Mouse (Mus musculus) neural tube, embryonic 12.5 days (tissue): Measurements from ENCODE around the gene Usp40. TPM values are rescaled to one million over a fixed set of nuclear protein-coding genes. Genes with fewer than 3 reads are reported as not detected.

Source experiments
- ATAC-seq: fragments of 200-750 bp; cut with Nextera tagmentation; 2 replicates; pipeline ENCODE4 v1.8.0; 2017; ENCODE audit warnings: low read depth, mild to moderate bottlenecking, moderate TSS enrichment, moderate library complexity; ENCODE audit not compliant: low FRiP score
- H3K27ac ChIP-seq: fragments of 300-500 bp; sonication (generic); 2 replicates; pipeline ENCODE4 v1.5.1; 2016
- H3K27me3 ChIP-seq: fragments of 300-500 bp; sonication (generic); replicated peaks from 2 replicates; pipeline ENCODE4 v1.6.1; 2016; ENCODE audit warnings: mild to moderate bottlenecking
- H3K36me3 ChIP-seq: fragments of 300-500 bp; sonication (generic); 2 replicates; pipeline ENCODE4 v1.6.1; 2016; ENCODE audit warnings: mild to moderate bottlenecking
- H3K4me1 ChIP-seq: fragments of 300-500 bp; sonication (generic); 2 replicates; pipeline ENCODE4 v1.6.1; 2016
- H3K4me2 ChIP-seq: fragments of 300-500 bp; sonication (generic); replicated peaks from 2 replicates; pipeline ENCODE4 v1.6.1; 2016; ENCODE audit warnings: mild to moderate bottlenecking
- H3K4me3 ChIP-seq: fragments of 300-500 bp; sonication (generic); 2 replicates; pipeline ENCODE4 v1.5.1; 2016
- H3K9ac ChIP-seq: fragments of 300-500 bp; sonication (generic); 2 replicates; pipeline ENCODE4 v1.6.1; 2016; ENCODE audit warnings: mild to moderate bottlenecking
- H3K9me3 ChIP-seq: fragments of 300-500 bp; sonication (generic); 2 replicates; pipeline ENCODE4 v1.6.1; 2016; ENCODE audit warnings: mild to moderate bottlenecking
- WGBS: fragments of 180-500 bp; shearing (Covaris S2); methylation state at CpG from one replicate; pipeline ENCODE4 v1.1.7; 2016; 5-methylcytosine and 5-hydroxymethylcytosine counted together
- polyA plus RNA-seq: library from polyadenylated mRNA; unstranded; fragments of >200 nt; fragmentation: Nextera tagmentation; extraction: Ambion mirVana; gene quantifications from 2 replicates; pipeline ENCODE4 v1.2.1, GENCODE M21; 2016

The Usp40 gene
- polyA plus RNA-seq, 1 experiment from 2014 or later: 29.3 TPM

DNA sequence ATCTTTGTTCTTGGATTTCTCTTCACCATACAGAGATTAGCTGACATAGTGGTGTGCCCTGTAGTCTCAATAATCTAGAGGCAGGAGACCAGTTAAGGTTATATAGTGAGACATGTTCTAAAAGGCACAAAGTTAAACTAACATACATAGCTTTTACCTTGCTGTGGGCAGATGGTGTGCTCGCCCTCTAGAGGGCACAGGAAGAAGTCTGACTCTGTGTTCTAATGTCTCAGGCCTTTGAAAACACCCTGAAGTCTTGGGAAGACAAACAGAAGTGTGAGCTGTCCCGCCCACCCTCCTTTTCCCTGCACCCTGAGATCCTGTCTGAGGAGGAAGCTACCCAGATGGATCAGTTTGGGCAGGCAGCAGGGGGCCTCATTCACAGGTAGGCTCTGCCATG, 71.8 kb downstream of the Usp40 start:
- H3K27me3 ChIP-seq: no peaks in the 10 kb centered on the region
- no peaks in the 10 kb centered on the region for H3K9me3 ChIP-seq
- no peak overlapping the region for H3K4me3 ChIP-seq
- ATAC-seq: no peak
- H3K4me1 ChIP-seq: no peaks in the 10 kb centered on the region
- no peak overlapping the region for H3K27ac ChIP-seq
- 51% methylated on average over 2 of the region's 2 CpGs for WGBS
- H3K9ac ChIP-seq: no peak overlapping the region
- H3K4me2 ChIP-seq: no peak overlapping the region
- peaks cover 78% of the 10 kb centered on the region for H3K36me3 ChIP-seq

DNA sequence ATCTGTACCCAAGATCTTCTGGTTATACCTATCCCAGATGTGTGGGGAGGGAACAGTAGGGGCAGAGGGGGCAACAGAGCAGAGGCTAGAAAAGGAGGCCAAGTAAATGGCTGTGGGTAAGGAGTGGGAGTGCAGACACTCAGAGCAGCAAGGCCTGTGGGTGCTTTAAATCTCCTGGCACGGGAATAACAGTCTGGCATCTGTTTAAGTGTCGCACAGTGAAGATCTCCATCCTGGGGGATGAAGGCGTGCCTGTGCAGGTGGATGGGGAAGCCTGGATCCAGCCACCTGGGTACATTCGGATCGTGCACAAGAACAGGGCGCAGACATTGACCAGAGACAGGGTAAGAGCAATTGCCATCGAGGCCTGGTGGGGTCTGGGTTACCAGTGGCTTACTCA, 72.3 kb downstream of the Usp40 start:
- Histone ChIP-seq H3K36me3 (peaks cover 75% of the 10 kb centered on the region), H3K9me3 (no peaks in the 10 kb centered on the region), H3K27me3 (no peaks in the 10 kb centered on the region), H3K4me3 (no peak overlapping the region), H3K4me2 (no peak overlapping the region), H3K27ac (no peak overlapping the region), H3K9ac (no peak overlapping the region), H3K4me1 (no peaks in the 10 kb centered on the region)
- ATAC-seq: no peak
- WGBS: 93% methylated on average over 7 of the region's 7 CpGs

DNA sequence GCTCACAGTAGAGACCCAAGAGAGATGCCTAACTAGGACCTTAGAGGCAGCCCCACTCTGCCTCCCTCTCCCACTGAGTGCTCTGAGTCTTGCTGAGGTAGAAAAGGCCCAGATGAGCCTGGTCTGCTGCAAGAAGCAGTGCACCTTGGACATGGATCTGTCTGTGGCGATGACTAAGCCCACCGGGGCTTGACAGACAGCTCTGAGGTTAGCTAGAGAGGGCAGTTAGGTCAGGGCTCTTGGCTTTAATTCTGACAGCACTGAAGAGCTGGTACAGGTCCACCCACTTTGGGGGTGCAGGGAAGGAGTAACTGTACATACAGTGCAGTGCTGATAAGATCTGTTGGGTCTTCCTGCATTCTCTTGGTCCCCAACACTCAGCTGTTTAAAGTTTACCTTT, 72.8 kb downstream of the Usp40 start:
- H3K4me1 ChIP-seq: no peaks in the 10 kb centered on the region
- 91% methylated on average over 2 of the region's 2 CpGs for WGBS
- H3K27me3 ChIP-seq: no peaks in the 10 kb centered on the region
- no peaks in the 10 kb centered on the region for H3K9me3 ChIP-seq
- peaks cover 70% of the 10 kb centered on the region for H3K36me3 ChIP-seq
- H3K27ac ChIP-seq: no peak overlapping the region
- H3K4me3 ChIP-seq: no peak overlapping the region
- no peak overlapping the region for H3K9ac ChIP-seq
- ATAC-seq: no peak
- no peak overlapping the region for H3K4me2 ChIP-seq

DNA sequence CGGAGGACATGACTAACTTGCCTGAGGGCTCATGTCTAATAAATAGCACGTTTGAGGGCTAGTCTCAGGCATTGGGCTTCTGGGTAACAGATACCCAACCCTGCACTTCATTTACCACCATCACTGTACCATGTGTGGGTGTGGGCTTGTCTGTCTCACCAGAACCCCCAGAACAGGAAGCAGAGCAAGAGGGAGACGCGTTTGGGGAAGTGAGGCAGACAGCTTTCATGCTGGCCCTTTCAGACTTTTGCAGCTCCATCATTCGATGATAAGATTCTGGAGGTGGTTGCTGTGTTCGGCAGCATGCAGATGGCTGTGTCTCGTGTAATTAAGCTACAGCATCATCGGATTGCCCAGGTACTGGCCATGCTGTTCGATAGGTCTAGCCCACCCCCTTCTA, 73.3 kb downstream of the Usp40 start:
- Histone ChIP-seq H3K4me3 (no peak overlapping the region), H3K27me3 (no peaks in the 10 kb centered on the region), H3K4me1 (no peaks in the 10 kb centered on the region), H3K27ac (no peak overlapping the region), H3K9me3 (no peaks in the 10 kb centered on the region), H3K9ac (no peak overlapping the region), H3K4me2 (no peak overlapping the region), H3K36me3 (peaks cover 69% of the 10 kb centered on the region)
- ATAC-seq: no peak
- WGBS: 90% methylated on average over 9 of the region's 9 CpGs

DNA sequence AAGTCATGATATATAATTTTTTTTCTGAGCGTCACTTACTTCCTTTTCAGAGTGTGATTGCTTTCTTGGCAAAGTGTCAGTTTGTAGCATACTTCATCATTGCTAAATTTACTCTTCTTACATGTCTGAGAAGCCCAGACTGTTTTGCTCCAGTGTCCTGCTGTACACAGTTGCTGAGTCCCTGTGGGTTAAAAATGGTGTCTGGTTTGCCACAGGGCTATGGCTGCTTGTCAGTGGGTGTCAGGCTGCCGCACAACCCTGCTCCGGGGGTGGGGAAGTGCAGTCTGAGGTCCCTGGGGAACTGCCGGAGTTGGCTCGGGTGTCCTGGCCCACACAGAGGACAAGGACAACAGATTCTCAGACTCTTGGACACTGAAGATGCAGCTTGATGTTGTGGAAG, 75.3 kb downstream of the Usp40 start:
- WGBS: 79% methylated on average over 5 of the region's 5 CpGs
- H3K9me3 ChIP-seq: no peaks in the 10 kb centered on the region
- no peak overlapping the region for H3K27ac ChIP-seq
- no peak for ATAC-seq
- no peak overlapping the region for H3K4me3 ChIP-seq
- H3K36me3 ChIP-seq: peaks cover 66% of the 10 kb centered on the region
- no peak overlapping the region for H3K9ac ChIP-seq
- no peaks in the 10 kb centered on the region for H3K4me1 ChIP-seq
- no peak overlapping the region for H3K4me2 ChIP-seq
- H3K27me3 ChIP-seq: no peaks in the 10 kb centered on the region

DNA sequence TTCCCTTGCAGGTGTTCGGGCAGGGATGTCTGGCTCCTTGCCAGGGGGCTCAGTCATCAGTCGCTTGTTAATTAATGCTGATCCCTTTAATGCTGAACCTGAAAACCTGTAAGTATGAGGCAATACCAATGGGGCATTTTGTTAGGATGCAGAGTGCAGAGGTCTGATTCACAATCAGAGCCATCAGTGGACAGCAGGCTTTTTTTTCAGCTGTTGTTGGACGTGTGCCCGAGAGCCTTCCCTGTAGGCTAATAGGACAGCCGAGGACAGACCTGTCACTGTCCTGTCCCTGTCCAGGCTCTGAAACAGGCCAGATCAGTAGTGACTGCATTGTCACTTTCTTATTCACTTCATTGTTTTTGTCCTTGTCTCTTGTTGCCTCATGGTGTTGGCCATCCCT, 78.6 kb downstream of the Usp40 start:
- H3K4me2 ChIP-seq: no peak overlapping the region
- H3K36me3 ChIP-seq: peaks cover 77% of the 10 kb centered on the region
- H3K9me3 ChIP-seq: no peaks in the 10 kb centered on the region
- H3K4me3 ChIP-seq: no peak overlapping the region
- WGBS: 87% methylated on average over 5 of the region's 5 CpGs
- no peak overlapping the region for H3K27ac ChIP-seq
- no peak overlapping the region for H3K9ac ChIP-seq
- ATAC-seq: no peak
- no peaks in the 10 kb centered on the region for H3K4me1 ChIP-seq
- no peaks in the 10 kb centered on the region for H3K27me3 ChIP-seq

DNA sequence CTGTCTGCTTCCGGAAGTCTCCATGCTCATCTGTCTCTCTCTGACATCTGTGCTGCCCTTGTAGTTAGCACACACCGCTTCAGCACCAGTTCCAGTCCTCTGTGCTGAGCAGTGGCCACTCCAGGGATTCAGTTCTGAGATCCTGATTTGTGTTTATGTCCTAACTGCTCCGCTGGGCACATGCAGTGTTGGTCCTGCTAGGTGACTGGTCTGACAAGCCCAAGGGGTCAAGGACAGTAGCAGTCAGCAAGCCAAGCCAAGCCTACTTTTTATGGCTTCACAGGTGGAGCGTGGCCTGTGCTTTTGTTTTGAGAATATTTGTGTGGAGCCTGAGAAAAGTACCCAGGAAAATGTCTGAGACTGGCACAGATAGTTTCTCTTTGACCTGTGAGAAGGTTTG, 83.5 kb downstream of the Usp40 start:
- no peaks in the 10 kb centered on the region for H3K9me3 ChIP-seq
- H3K9ac ChIP-seq: no peak overlapping the region
- peaks cover 69% of the 10 kb centered on the region for H3K36me3 ChIP-seq
- H3K4me3 ChIP-seq: no peak overlapping the region
- WGBS: 94% methylated on average over 4 of the region's 4 CpGs
- H3K27me3 ChIP-seq: no peaks in the 10 kb centered on the region
- H3K4me2 ChIP-seq: no peak overlapping the region
- H3K4me1 ChIP-seq: no peaks in the 10 kb centered on the region
- no peak for ATAC-seq
- H3K27ac ChIP-seq: no peak overlapping the region

DNA sequence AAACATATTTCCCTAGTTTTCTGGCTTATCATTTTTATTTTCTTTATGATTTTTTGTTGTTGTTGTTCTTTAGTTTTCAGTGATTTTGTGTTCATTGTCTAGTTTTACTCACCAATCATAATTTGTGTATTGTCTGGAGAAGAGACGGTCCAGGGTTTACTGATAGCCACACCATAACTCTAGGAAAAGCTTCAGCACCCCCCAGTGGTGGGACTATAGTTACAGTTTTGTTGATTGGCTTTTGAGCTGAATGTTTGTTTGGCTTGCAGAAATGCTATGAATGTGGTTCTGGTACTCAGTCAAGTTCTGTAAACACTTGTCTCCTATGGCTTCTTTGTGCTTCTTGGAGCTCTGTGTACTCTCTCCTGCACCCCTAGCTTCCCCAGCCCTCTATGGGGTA, 85.7 kb downstream of the Usp40 start:
- no peak for ATAC-seq
- Histone ChIP-seq H3K27me3 (no peaks in the 10 kb centered on the region), H3K9me3 (no peaks in the 10 kb centered on the region), H3K4me1 (no peaks in the 10 kb centered on the region), H3K4me3 (no peak overlapping the region), H3K27ac (no peak overlapping the region), H3K36me3 (peaks cover 71% of the 10 kb centered on the region), H3K9ac (no peak overlapping the region), H3K4me2 (no peak overlapping the region)
- 63% methylated on average over 1 of the region's 1 CpGs for WGBS

DNA sequence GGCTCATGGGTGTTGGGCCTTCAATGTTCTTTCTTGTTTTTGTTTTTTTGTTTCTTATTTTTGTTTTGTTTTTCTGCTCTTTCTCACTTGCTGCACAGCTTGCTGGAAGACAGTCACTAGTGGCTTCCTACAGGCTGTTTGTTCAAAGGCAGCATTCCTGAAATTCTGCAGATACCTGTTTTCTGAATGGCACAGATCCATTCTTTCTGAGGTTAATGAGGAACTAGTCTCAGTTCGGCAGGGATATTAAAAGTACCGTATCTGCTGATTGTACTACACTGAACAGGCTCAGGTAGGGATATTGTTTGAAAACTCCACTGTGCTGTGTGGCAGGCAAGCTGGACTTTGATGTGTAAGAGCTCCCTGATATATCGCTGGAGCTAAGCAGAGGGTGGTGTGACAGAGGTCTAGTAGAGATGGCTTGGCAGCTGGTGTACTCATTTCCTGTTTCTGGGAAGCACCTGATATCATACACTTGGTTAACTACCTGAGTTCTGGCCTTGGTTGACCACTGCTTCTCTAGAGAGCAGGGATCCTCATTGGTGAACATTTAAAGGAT, 88.2 kb downstream of the Usp40 start:
- H3K4me1 ChIP-seq: no peaks in the 10 kb centered on the region
- no peaks in the 10 kb centered on the region for H3K27me3 ChIP-seq
- no peaks in the 10 kb centered on the region for H3K9me3 ChIP-seq
- H3K4me3 ChIP-seq: no peak overlapping the region
- H3K4me2 ChIP-seq: no peak overlapping the region
- 90% methylated on average over 3 of the region's 3 CpGs for WGBS
- H3K9ac ChIP-seq: no peak overlapping the region
- H3K27ac ChIP-seq: no peak overlapping the region
- no peak for ATAC-seq
- H3K36me3 ChIP-seq: peaks cover 57% of the 10 kb centered on the region

DNA sequence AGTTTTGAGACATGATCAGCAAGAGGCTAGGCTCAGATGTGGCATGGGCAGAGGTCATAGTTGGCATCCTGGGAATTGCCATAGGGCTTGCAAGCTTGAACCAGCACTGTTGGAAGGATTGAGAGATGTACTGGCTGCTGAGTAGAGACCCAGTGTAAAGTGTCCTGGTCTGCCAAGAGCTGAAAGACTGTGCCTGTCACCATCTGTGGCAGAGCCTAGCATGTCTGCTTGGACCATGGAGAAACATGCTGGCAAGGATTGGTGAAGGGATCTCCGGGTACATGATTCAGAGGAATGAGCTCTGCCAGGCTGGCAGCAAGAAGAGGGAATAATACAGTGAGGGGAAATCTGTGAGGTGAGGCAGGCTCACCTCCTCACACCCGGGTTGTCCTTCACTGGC, 90.3 kb downstream of the Usp40 start:
- Histone ChIP-seq H3K36me3 (peaks cover 45% of the 10 kb centered on the region), H3K4me2 (no peak overlapping the region), H3K4me3 (no peak overlapping the region), H3K4me1 (no peaks in the 10 kb centered on the region), H3K27me3 (no peaks in the 10 kb centered on the region), H3K9me3 (no peaks in the 10 kb centered on the region), H3K27ac (no peak overlapping the region), H3K9ac (no peak overlapping the region)
- WGBS: 97% methylated on average over 2 of the region's 2 CpGs
- no peak for ATAC-seq

DNA sequence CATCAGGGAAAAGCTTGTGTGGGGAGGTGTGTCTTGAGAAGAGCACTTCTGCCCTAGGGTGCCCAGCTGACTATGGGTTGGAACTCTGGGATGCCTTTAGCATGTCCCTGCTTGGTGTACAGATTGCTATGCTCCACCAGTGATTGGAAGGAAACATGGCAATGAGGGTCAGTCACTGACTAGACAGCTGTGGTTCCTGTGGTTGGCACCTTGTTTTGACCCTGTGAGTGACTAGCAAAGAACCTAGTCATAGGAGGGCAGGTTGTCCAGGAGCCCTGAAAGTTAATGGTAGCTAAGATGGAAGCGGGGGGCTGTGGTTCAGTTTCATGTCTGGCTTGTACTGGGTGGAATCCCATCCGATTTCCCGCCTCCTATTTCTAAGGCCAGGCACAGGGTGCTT, 91.0 kb downstream of the Usp40 start:
- peaks cover 42% of the 10 kb centered on the region for H3K36me3 ChIP-seq
- no peak overlapping the region for H3K27ac ChIP-seq
- H3K4me3 ChIP-seq: no peak overlapping the region
- no peak overlapping the region for H3K4me2 ChIP-seq
- no peaks in the 10 kb centered on the region for H3K27me3 ChIP-seq
- ATAC-seq: no peak
- WGBS: 95% methylated on average over 3 of the region's 3 CpGs
- H3K9me3 ChIP-seq: no peaks in the 10 kb centered on the region
- H3K4me1 ChIP-seq: no peaks in the 10 kb centered on the region
- H3K9ac ChIP-seq: no peak overlapping the region

DNA sequence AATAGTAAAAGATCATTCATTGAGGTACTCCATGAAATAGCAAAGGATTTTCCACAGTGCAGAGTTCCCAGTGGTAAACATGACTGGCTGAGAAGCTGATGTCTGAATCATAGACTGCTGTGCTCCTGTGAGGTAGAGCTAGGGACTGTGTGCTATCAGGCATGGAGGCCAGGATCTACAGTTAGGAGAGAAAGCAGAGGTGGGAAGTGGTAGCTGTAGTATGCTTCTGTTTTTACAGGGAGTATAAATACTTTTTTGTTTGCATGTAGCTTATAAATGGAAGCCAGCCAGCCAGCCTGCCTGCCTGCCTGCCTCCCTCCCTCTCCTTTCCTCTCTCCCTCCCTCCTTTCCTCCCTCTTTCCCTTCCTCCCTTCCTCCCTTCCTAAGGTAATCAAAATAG, 95.0 kb downstream of the Usp40 start:
- no peaks in the 10 kb centered on the region for H3K4me1 ChIP-seq
- no peaks in the 10 kb centered on the region for H3K27me3 ChIP-seq
- no peak overlapping the region for H3K9ac ChIP-seq
- H3K4me2 ChIP-seq: no peak overlapping the region
- no peaks in the 10 kb centered on the region for H3K9me3 ChIP-seq
- no peak overlapping the region for H3K4me3 ChIP-seq
- no peak for ATAC-seq
- no peak overlapping the region for H3K27ac ChIP-seq
- H3K36me3 ChIP-seq: peaks cover 22% of the 10 kb centered on the region

DNA sequence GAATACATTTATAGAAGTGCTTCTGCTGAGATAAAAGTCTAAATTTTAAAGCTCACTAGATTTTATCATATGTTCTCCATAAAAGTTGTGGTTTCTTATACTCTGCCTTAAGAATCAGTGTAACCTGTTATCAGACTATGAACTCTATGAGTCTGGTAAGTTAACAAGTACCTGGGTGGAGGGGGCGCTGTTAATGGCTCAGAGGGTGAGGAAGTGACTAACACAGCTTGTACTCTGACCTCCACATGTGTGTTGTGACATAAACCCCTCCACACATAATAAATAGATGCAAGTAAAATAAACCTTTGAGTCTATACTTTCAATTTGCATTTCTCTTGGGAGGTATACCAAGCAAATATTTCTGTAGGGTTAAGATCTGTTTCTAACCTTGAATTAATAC, 97.9 kb downstream of the Usp40 start:
- Histone ChIP-seq H3K4me2 (no peak overlapping the region), H3K36me3 (0 out of 2 replicates have a peak, but pooled peaks cover 4% of the 10 kb centered on the region)
- 91% methylated on average over 1 of the region's 1 CpGs for WGBS

More for the DNA sequence above, 97.9 kb downstream of the Usp40 start:
- Histone ChIP-seq H3K27me3 (no peaks in the 10 kb centered on the region), H3K4me3 (no peak overlapping the region), H3K9me3 (no peaks in the 10 kb centered on the region), H3K4me1 (no peaks in the 10 kb centered on the region), H3K27ac (no peak overlapping the region), H3K9ac (no peak overlapping the region)
- ATAC-seq: no peak
